Mouse (Mus musculus) lung, adult 2 months (tissue): Measurements from ENCODE around the gene Fkbp5.
A peak's percentile ranks its signal among the peaks of the same experiment; 100 is the strongest.

Experiments used
- CTCF ChIP-seq: fragments of 200-500 bp; IDR thresholded peaks from 2 replicates; pipeline ENCODE4 v1.5.1; 2011; ENCODE audit warnings: mild to moderate bottlenecking, low read length, control low read depth; ENCODE audit not compliant: insufficient read depth
- POLR2A ChIP-seq: fragments of 200-500 bp; IDR thresholded peaks from 2 replicates; pipeline ENCODE4 v1.6.1; 2011; ENCODE audit warnings: low read depth, mild to moderate bottlenecking, control low read depth, low read length, borderline replicate concordance; ENCODE audit errors: extremely low read depth

- TF ChIP-seq CTCF (peak; percentile 75), POLR2A (no peak)
Measured at GRCm38 (mm10) chr17:28373821-28374220, 143.5 kb downstream of the Fkbp5 start.
